Mouse (Mus musculus) G1E-ER4 (cell line): Measurements from ENCODE around the gene Pou5f2. TPM values are rescaled to one million over a fixed set of nuclear protein-coding genes. Genes with fewer than 3 reads are reported as not detected.

Experiments used
- GATA1 ChIP-seq: IDR thresholded peaks from one replicate; pipeline ENCODE4 v1.8.0; 2012; ENCODE audit warnings: low read length, inconsistent platforms
- polyA plus RNA-seq: library from polyadenylated mRNA; stranded (reverse); fragments of >175 nt; gene quantifications from 2 replicates; pipeline ENCODE4 v1.2.3, GENCODE M21; 2012

The Pou5f2 gene
- 0.05 TPM in 1 of 2 replicates, not detected in the other for polyA plus RNA-seq

GRCm38 (mm10) chr13:78024683-78025294, at the start of gene Pou5f2:
Gene Pou5f2, plus strand, starts transcription at chr13:78024902.
- TF ChIP-seq GATA1, result no peak

- TF ChIP-seq GATA1, result no peak
These were observed 48.5 kb upstream of the Pou5f2 start for GRCm38 (mm10) chr13:77976248-77976647.

GRCm38 (mm10) chr13:77977121-77977520, 47.6 kb upstream of the Pou5f2 start:
- TF ChIP-seq GATA1, result no peak

- TF ChIP-seq GATA1, result no peak
These were observed 42.4 kb upstream of the Pou5f2 start for GRCm38 (mm10) chr13:77982105-77982851.

GRCm38 (mm10) chr13:77982852-77983202, 41.9 kb upstream of the Pou5f2 start:
- no peak for TF ChIP-seq GATA1

- no peak for TF ChIP-seq GATA1
These were observed 33.4 kb upstream of the Pou5f2 start for GRCm38 (mm10) chr13:77991189-77991886.

- no peak for TF ChIP-seq GATA1
These were observed 20.1 kb upstream of the Pou5f2 start for GRCm38 (mm10) chr13:78004649-78005048.

GRCm38 (mm10) chr13:78005344-78005743, 19.4 kb upstream of the Pou5f2 start:
- TF ChIP-seq GATA1, result no peak

- no peak for TF ChIP-seq GATA1
These were observed 14.5 kb upstream of the Pou5f2 start for GRCm38 (mm10) chr13:78010176-78010575.

GRCm38 (mm10) chr13:78032821-78033220, 8.1 kb downstream of the Pou5f2 start:
- TF ChIP-seq GATA1, result no peak

- no peak for TF ChIP-seq GATA1
These were observed 12.5 kb downstream of the Pou5f2 start for GRCm38 (mm10) chr13:78037203-78037602.

GRCm38 (mm10) chr13:78043203-78043602, 18.5 kb downstream of the Pou5f2 start:
- TF ChIP-seq GATA1, result no peak

GRCm38 (mm10) chr13:78045116-78045515, 20.4 kb downstream of the Pou5f2 start:
- TF ChIP-seq GATA1, result no peak

Other genes with a start within 250 kb of the Pou5f2 start
- not detected in 2 replicates for gene Nr2f1, start 174.9 kb downstream of the Pou5f2 start, polyA plus RNA-seq